Mouse (Mus musculus) lung, postnatal 14 days (tissue): ENCODE data around the gene Cdk18.
A peak's percentile ranks its signal among the peaks of the same experiment; 100 is the strongest.

Source experiments
- DNase-seq: peaks from one replicate; pipeline ENCODE4 v3.0.0; 2021

Cdk18 gene

GRCm38 (mm10) chr1:132145973-132146685, 6.6 kb upstream of the Cdk18 start:
- peak; percentile 52 for DNase-seq

- no peak for DNase-seq
Observed at GRCm38 (mm10) chr1:132144837-132145236, 5.4 kb upstream of the Cdk18 start.

- DNase-seq, result no peak
Observed at GRCm38 (mm10) chr1:132144223-132144622, 4.7 kb upstream of the Cdk18 start.

- DNase-seq, result no peak
Observed at GRCm38 (mm10) chr1:132143730-132144129, 4.2 kb upstream of the Cdk18 start.

GRCm38 (mm10) chr1:132143079-132143478, 3.6 kb upstream of the Cdk18 start:
- DNase-seq, result no peak

- DNase-seq, result no peak
Observed at GRCm38 (mm10) chr1:132141753-132142152, 2.3 kb upstream of the Cdk18 start.

GRCm38 (mm10) chr1:132141166-132141565, 1.7 kb upstream of the Cdk18 start:
- DNase-seq, result no peak

- DNase-seq, result no peak
Observed at GRCm38 (mm10) chr1:132140574-132140973, 1.1 kb upstream of the Cdk18 start.

GRCm38 (mm10) chr1:132140171-132140570, 687 bp upstream of the Cdk18 start:
- peak; percentile 68 for DNase-seq

GRCm38 (mm10) chr1:132138576-132139415, 688 bp downstream of the Cdk18 start:
- DNase-seq, result no peak

GRCm38 (mm10) chr1:132137935-132138575, 1.4 kb downstream of the Cdk18 start:
- no peak for DNase-seq

- DNase-seq, result no peak
Observed at GRCm38 (mm10) chr1:132136847-132137246, 2.6 kb downstream of the Cdk18 start.

GRCm38 (mm10) chr1:132135631-132136030, 3.9 kb downstream of the Cdk18 start:
- no peak for DNase-seq

- no peak for DNase-seq
Observed at GRCm38 (mm10) chr1:132128311-132128710, 11.2 kb downstream of the Cdk18 start.

- DNase-seq, result no peak
Observed at GRCm38 (mm10) chr1:132125803-132126405, 13.6 kb downstream of the Cdk18 start.

- DNase-seq, result no peak
Observed at GRCm38 (mm10) chr1:132125249-132125648, 14.2 kb downstream of the Cdk18 start.

GRCm38 (mm10) chr1:132123420-132124014, 16.0 kb downstream of the Cdk18 start:
- no peak for DNase-seq

- no peak for DNase-seq
Observed at GRCm38 (mm10) chr1:132121895-132122294, 17.6 kb downstream of the Cdk18 start.

GRCm38 (mm10) chr1:132121236-132121635, 18.2 kb downstream of the Cdk18 start:
- peak; percentile 90 for DNase-seq

- DNase-seq, result peak; percentile 81
Observed at GRCm38 (mm10) chr1:132116606-132117005, 22.9 kb downstream of the Cdk18 start.

- no peak for DNase-seq
Observed at GRCm38 (mm10) chr1:132113098-132113497, 26.4 kb downstream of the Cdk18 start.

- DNase-seq, result no peak
Observed at GRCm38 (mm10) chr1:132112426-132112825, 27.1 kb downstream of the Cdk18 start.

GRCm38 (mm10) chr1:132111411-132111810, 28.1 kb downstream of the Cdk18 start:
- no peak for DNase-seq
